Mouse (Mus musculus) stomach, embryonic 16.5 days (tissue): ENCODE data around the gene Pde10a. TPM values are rescaled to one million over a fixed set of nuclear protein-coding genes. Genes with fewer than 3 reads are reported as not detected.
A peak's percentile ranks its signal among the peaks of the same experiment; 100 is the strongest.

Experiments used
- ATAC-seq: fragments of 200-750 bp; cut with Nextera tagmentation; 2 replicates; pipeline ENCODE4 v1.8.0; 2017; ENCODE audit warnings: moderate number of reproducible peaks, moderate TSS enrichment; ENCODE audit not compliant: insufficient read depth, low FRiP score
- H3K27ac ChIP-seq: fragments of 300-500 bp; sonication (generic); 2 replicates; pipeline ENCODE4 v1.5.1; 2014; ENCODE audit warnings: low read length
- H3K27me3 ChIP-seq: fragments of 300-500 bp; sonication (generic); 2 replicates; pipeline ENCODE4 v1.6.1; 2014; ENCODE audit warnings: low read length, control low read depth, mixed read lengths; ENCODE audit not compliant: control insufficient read depth, insufficient read depth
- H3K36me3 ChIP-seq: fragments of 300-500 bp; sonication (generic); 2 replicates; pipeline ENCODE4 v1.6.1; 2014; ENCODE audit warnings: low read length; ENCODE audit not compliant: control insufficient read depth, insufficient read depth
- H3K4me1 ChIP-seq: fragments of 300-500 bp; sonication (generic); 2 replicates; pipeline ENCODE4 v1.6.1; 2014; ENCODE audit warnings: low read length, control low read depth, mixed read lengths; ENCODE audit not compliant: control insufficient read depth, insufficient read depth
- H3K4me2 ChIP-seq: fragments of 300-500 bp; sonication (generic); 2 replicates; pipeline ENCODE4 v1.6.1; 2014; ENCODE audit warnings: low read depth, low read length, mixed read lengths
- H3K4me3 ChIP-seq: fragments of 300-500 bp; sonication (generic); replicated peaks from 2 replicates; pipeline ENCODE4 v1.5.1; 2014; ENCODE audit warnings: mild to moderate bottlenecking, low read length
- H3K9ac ChIP-seq: fragments of 300-500 bp; sonication (generic); 2 replicates; pipeline ENCODE4 v1.6.1; 2014; ENCODE audit warnings: low read length
- H3K9me3 ChIP-seq: fragments of 300-500 bp; sonication (generic); replicated peaks from 2 replicates; pipeline ENCODE4 v1.6.1; 2016; ENCODE audit warnings: low read length, control low read depth; ENCODE audit not compliant: control insufficient read depth
- WGBS: fragments of 180-500 bp; shearing (Covaris S2); extraction: QIAGEN DNeasy Blood & Tissue Kit; methylation state at CpG from one replicate; pipeline ENCODE4 v1.1.7; 2014; 5-methylcytosine and 5-hydroxymethylcytosine counted together
- polyA plus RNA-seq: library from polyadenylated mRNA; unstranded; fragments of >200 nt; fragmentation: Nextera tagmentation; extraction: Ambion mirVana; gene quantifications from 2 replicates; pipeline ENCODE4 v1.2.1, GENCODE M21; 2015

Pde10a gene
- polyA plus RNA-seq, 1 experiment from 2014 or later: 1.2 TPM

DNA sequence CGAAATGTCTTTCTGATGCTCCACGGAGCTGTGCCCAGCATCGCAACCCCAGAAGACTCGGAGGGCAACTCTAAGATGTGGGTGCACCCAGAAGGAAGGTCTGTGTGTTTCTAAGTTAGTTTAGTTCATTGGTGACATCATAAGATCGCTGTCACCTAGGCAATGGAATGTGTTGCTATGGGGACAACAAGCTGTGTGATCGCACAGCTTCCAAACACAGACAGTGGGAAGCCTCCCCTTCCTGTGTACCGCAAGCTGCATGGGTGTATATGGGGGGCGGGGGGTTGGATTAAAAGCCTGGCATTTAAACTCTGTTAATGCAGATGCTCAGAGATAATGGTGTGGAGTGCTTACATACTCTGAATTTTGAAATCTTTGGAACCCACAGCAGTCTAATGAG lies 56.4 kb downstream of the Pde10a start:
- no peaks in the 10 kb centered on the region for H3K27me3 ChIP-seq
- ATAC-seq: no peak
- H3K9ac ChIP-seq: no peak overlapping the region
- H3K36me3 ChIP-seq: no peaks in the 10 kb centered on the region
- no peaks in the 10 kb centered on the region for H3K9me3 ChIP-seq
- H3K4me2 ChIP-seq: no peak overlapping the region
- H3K4me1 ChIP-seq: no peaks in the 10 kb centered on the region
- 78% methylated on average over 8 of the region's 8 CpGs for WGBS
- no peak overlapping the region for H3K4me3 ChIP-seq
- no peak overlapping the region for H3K27ac ChIP-seq

DNA sequence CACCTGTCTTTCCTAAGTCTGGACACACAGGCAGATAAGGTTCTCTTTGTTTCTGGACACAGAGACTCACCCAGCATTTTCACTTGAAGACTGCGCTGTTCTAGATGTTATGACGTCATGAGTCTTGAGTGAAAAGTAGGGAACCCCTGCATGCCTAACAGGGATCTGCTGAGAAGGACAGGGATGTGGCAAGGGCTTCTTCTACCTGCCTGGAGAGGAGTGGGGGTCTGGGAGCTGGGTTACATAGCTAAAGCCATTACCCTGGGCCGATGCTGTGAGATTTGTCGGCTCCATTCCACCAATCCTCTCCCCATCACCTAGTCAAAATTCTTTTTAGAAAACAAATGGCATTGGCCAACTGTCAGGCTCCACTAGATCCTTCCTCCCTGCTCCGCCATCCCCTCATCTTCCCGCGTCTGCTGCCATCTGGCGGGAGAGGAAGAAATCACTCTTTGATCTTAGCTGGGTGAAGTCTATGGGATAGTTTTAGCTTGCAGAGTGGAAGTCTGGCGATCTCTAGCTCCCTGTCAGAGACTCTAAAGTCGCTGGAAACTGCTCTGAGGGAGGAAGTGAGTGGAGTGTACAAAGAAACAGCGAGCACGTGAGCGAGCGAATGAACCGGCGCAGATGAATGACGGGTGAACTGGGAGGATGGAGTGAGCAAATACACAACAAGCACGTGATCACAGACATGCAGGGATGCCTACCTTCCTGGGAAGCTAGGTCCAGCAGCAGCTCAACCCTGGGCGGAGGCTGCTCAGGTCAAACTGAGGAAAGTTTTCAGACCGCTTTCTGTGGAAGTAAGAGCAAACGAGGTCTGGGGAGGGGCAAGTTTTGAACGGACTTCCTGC lies 67.5 kb downstream of the Pde10a start:
- Histone ChIP-seq H3K9me3 (no peaks in the 10 kb centered on the region), H3K4me1 (no peaks in the 10 kb centered on the region), H3K9ac (peak overlapping the region; percentile 55), H3K27ac (no peak overlapping the region), H3K4me2 (peak overlapping the region; percentile 54), H3K36me3 (no peaks in the 10 kb centered on the region), H3K4me3 (peak overlapping the region; percentile 27), H3K27me3 (no peaks in the 10 kb centered on the region)
- 12% methylated on average over 22 of the region's 22 CpGs for WGBS
- peak; percentile 33; the same call in 1 of the 2 replicates for ATAC-seq

DNA sequence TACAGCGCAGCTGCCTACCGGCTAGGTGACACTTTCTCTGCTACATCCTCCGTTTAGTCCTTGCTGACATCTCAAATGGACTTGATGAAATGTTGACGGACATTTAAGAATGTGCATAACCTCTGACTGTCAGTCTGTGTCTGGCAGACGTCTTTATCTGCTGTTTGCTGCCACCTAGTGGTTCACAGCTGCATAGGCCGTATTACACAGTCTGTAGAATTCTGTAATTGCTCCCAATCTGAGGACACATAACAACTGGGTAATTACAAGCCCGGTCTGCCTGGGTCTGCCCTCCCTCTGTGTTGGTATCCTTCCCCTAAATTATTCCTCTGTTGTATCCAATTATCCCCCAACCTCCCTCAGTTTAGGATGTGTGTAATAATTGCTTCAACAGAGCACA lies 72.6 kb downstream of the Pde10a start:
- H3K9me3 ChIP-seq: no peaks in the 10 kb centered on the region
- no peaks in the 10 kb centered on the region for H3K4me1 ChIP-seq
- WGBS: 11% methylated on average over 7 of the region's 7 CpGs
- no peaks in the 10 kb centered on the region for H3K36me3 ChIP-seq
- ATAC-seq: peak; percentile 29; the same call in 1 of the 2 replicates
- H3K4me3 ChIP-seq: no peak overlapping the region
- no peak overlapping the region for H3K27ac ChIP-seq
- H3K4me2 ChIP-seq: no peak overlapping the region
- no peak overlapping the region for H3K9ac ChIP-seq
- H3K27me3 ChIP-seq: peaks cover 2% of the 10 kb centered on the region; the same call in 1 of the 2 replicates

DNA sequence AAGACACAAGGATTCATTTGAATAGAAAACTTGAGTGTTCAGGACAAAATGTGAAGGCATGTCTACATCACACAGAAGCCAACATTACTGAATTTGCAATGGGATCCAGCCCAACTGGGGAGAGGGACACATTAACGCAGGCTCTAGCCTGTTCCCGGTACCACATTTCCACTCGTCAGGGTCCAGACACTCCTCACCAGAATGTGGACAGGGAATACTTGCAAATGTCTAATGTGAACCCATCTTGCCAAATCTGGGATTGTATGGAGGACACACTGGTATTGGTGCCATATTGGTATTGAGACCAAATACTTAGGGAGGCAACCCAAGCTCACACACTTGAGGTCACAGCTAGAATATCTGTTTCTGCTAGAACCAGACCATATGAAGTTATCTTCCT lies 77.8 kb downstream of the Pde10a start:
- H3K4me1 ChIP-seq: no peaks in the 10 kb centered on the region
- no peak for ATAC-seq
- no peaks in the 10 kb centered on the region for H3K9me3 ChIP-seq
- H3K27me3 ChIP-seq: peaks cover 2% of the 10 kb centered on the region; the same call in 1 of the 2 replicates
- H3K9ac ChIP-seq: no peak overlapping the region
- H3K4me2 ChIP-seq: no peak overlapping the region
- H3K27ac ChIP-seq: no peak overlapping the region
- H3K36me3 ChIP-seq: no peaks in the 10 kb centered on the region
- H3K4me3 ChIP-seq: no peak overlapping the region
- WGBS: 89% methylated on average over 3 of the region's 3 CpGs

DNA sequence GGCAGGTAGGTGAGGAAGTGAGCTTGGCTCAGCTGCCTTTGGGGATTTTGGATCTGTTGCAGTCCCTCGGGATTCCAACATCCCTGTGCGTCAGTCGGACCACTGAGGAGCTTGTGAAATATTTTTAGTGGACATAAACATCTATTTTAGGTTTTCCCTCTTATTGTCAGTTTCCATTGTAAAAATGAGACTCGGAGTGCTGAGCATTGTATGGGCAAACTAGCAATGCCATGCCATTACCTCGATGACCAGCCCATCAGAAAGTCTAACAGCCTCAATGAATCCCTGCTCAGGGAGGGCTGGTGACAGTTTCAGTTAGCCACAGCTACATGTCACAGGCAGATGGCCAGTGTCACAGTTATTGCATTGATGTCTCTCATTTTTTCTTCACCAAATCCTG lies 80.7 kb downstream of the Pde10a start:
- Histone ChIP-seq H3K9ac (no peak overlapping the region), H3K4me2 (no peak overlapping the region), H3K36me3 (no peaks in the 10 kb centered on the region), H3K9me3 (no peaks in the 10 kb centered on the region), H3K27ac (no peak overlapping the region), H3K4me3 (no peak overlapping the region), H3K27me3 (no peaks in the 10 kb centered on the region), H3K4me1 (no peaks in the 10 kb centered on the region)
- 83% methylated on average over 5 of the region's 5 CpGs for WGBS
- no peak for ATAC-seq

DNA sequence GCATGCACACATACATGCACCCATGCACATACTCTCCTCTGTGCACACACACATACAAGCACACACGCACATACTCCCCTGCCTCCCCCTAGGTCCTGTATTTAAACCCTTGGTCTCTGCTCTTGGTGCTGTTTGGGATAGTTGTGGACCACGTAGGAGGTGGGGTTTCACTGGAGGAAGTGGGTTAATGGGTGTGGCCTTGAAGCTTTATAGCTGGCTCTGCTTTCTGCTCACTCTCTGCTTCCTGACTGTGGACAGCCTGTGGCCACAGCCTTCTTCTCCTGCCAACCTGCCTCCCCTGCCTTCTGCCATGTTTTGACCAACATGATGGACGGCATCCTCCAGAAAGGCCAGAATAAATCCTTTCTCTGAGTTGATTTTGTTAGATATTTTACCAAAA lies 81.5 kb downstream of the Pde10a start:
- no peak overlapping the region for H3K4me3 ChIP-seq
- H3K27ac ChIP-seq: no peak overlapping the region
- no peaks in the 10 kb centered on the region for H3K9me3 ChIP-seq
- H3K4me2 ChIP-seq: no peak overlapping the region
- no peak overlapping the region for H3K9ac ChIP-seq
- 64% methylated on average over 3 of the region's 3 CpGs for WGBS
- ATAC-seq: no peak
- H3K36me3 ChIP-seq: no peaks in the 10 kb centered on the region
- no peaks in the 10 kb centered on the region for H3K4me1 ChIP-seq
- H3K27me3 ChIP-seq: no peaks in the 10 kb centered on the region

DNA sequence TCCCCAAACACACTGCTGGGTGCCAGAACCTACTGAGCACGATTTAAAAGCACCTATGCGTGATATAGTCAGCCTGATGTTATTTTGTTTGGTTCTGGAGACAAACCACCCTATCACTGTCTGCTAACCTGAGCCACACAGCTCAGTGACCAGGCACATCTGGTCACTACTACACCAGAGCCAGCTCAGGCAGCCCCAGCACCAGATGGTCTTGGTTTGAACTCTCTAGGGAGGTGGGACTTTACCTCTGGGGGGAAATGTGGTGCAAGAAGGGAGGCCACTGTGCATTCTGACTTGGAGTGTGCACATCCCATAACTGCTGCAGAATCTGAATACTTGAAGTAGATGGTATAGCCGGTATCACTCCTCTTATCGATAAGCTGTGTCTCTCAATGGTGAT lies 86.7 kb downstream of the Pde10a start:
- Histone ChIP-seq H3K27me3 (no peaks in the 10 kb centered on the region), H3K36me3 (no peaks in the 10 kb centered on the region), H3K4me3 (no peak overlapping the region), H3K9ac (no peak overlapping the region), H3K4me2 (no peak overlapping the region), H3K4me1 (no peaks in the 10 kb centered on the region), H3K27ac (no peak overlapping the region), H3K9me3 (no peaks in the 10 kb centered on the region)
- no peak for ATAC-seq
- 78% methylated on average over 4 of the region's 4 CpGs for WGBS

DNA sequence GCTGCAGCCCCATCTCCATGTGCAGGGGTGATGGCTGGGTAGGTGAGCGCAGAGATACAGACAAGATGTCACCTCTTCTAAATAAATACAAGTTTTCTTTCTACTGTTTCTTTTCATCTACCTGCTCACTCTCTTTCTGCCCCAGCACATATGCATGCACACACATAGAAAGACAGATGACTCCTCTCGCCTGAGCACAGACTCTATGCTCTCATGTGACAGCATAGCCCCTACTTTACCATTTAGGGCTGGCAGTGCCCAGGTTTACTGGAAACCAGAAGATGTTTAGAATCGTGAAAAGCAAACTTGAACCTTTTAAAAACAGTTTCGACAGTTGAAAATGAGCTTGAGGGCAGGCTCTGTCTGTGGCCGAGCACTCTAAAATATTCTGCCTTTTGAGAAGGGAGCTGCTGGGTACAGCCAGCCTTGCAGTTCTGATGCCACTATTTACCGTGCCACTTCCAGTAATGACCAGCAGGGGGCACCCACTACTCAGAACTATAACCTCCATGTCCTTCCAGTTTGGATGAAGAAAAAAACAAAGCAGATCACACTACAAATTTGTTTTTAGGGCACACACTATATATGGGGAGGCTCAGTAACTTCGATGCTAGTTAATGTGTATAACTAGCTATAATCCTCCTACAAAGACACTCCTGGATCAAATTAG lies 88.8 kb downstream of the Pde10a start:
- 32% methylated on average over 7 of the region's 7 CpGs for WGBS
- no peak for ATAC-seq

DNA sequence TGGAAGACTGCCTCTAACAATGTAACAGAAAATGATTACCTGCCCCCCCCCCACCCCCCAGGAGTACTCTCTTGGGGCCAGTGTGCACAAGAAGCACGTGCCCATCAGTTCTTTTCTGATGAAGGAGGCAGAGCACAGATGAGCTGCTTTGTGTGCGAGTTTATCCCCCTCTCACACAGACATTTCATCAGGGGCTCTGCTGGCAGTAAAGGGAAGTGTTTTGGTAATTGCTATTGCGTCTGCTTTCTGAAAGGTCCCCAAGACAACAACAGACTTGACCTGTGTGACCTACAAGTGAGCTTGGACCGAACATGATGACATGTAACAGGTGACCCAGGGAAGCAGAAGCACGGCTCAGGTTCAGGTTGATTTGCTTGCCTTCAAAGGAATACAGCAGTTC lies 95.2 kb downstream of the Pde10a start:
- Histone ChIP-seq H3K9me3 (no peaks in the 10 kb centered on the region), H3K4me1 (no peaks in the 10 kb centered on the region), H3K9ac (no peak overlapping the region), H3K4me3 (no peak overlapping the region), H3K4me2 (no peak overlapping the region), H3K27me3 (no peaks in the 10 kb centered on the region), H3K36me3 (no peaks in the 10 kb centered on the region), H3K27ac (no peak overlapping the region)
- WGBS: 53% methylated on average over 5 of the region's 5 CpGs
- ATAC-seq: no peak

More for the DNA sequence above, 88.8 kb downstream of the Pde10a start:
- no peak overlapping the region for H3K4me3 ChIP-seq
- H3K9me3 ChIP-seq: no peaks in the 10 kb centered on the region
- no peaks in the 10 kb centered on the region for H3K4me1 ChIP-seq
- H3K9ac ChIP-seq: no peak overlapping the region
- H3K27me3 ChIP-seq: no peaks in the 10 kb centered on the region
- no peak overlapping the region for H3K4me2 ChIP-seq
- H3K36me3 ChIP-seq: no peaks in the 10 kb centered on the region
- H3K27ac ChIP-seq: no peak overlapping the region
